Mouse (Mus musculus) embryonic facial prominence, embryonic 14.5 days (tissue): ENCODE data around the gene Ap2b1. TPM values are rescaled to one million over a fixed set of nuclear protein-coding genes. Genes with fewer than 3 reads are reported as not detected.

ENCODE experiments used
- ATAC-seq: fragments of 200-750 bp; cut with Nextera tagmentation; 2 replicates; pipeline ENCODE4 v1.8.0; 2017; ENCODE audit warnings: low read depth, moderate number of reproducible peaks, moderate TSS enrichment
- DNase-seq: peaks from one replicate; pipeline ENCODE4 v3.0.0-alpha.2; 2015; ENCODE audit warnings: low spot score
- H3K27ac ChIP-seq: fragments of 300-500 bp; sonication (generic); replicated peaks from 2 replicates; pipeline ENCODE4 v1.5.1; 2014; ENCODE audit warnings: low read depth, mild to moderate bottlenecking, low read length, moderate library complexity
- H3K27me3 ChIP-seq: fragments of 300-500 bp; sonication (generic); replicated peaks from 2 replicates; pipeline ENCODE4 v1.6.1; 2014; ENCODE audit warnings: low read length; ENCODE audit not compliant: control insufficient read depth, insufficient read depth
- H3K36me3 ChIP-seq: fragments of 300-500 bp; sonication (generic); 2 replicates; pipeline ENCODE4 v1.6.1; 2014; ENCODE audit warnings: low read length, mixed read lengths; ENCODE audit not compliant: control insufficient read depth, insufficient read depth
- H3K4me1 ChIP-seq: fragments of 300-500 bp; sonication (generic); 2 replicates; pipeline ENCODE4 v1.6.1; 2014; ENCODE audit warnings: antibody characterized with exemption, low read length; ENCODE audit not compliant: control insufficient read depth, insufficient read depth
- H3K4me2 ChIP-seq: fragments of 300-500 bp; sonication (generic); 2 replicates; pipeline ENCODE4 v1.6.1; 2014; ENCODE audit warnings: low read depth, mild to moderate bottlenecking, low read length, moderate library complexity, mixed read lengths
- H3K4me3 ChIP-seq: fragments of 300-500 bp; sonication (generic); 2 replicates; pipeline ENCODE4 v1.5.1; 2014; ENCODE audit warnings: low read depth, mild to moderate bottlenecking, low read length
- H3K9ac ChIP-seq: fragments of 300-500 bp; sonication (generic); 2 replicates; pipeline ENCODE4 v1.6.1; 2014; ENCODE audit warnings: low read depth, mild to moderate bottlenecking, low read length, moderate library complexity, mixed read lengths
- H3K9me3 ChIP-seq: fragments of 300-500 bp; sonication (generic); 2 replicates; pipeline ENCODE4 v1.6.1; 2016; ENCODE audit warnings: low read length; ENCODE audit not compliant: control insufficient read depth
- WGBS: fragments of 180-500 bp; shearing (Covaris S2); extraction: QIAGEN DNeasy Blood & Tissue Kit; methylation state at CpG from one replicate; pipeline ENCODE4 v1.1.7; 2014; 5-methylcytosine and 5-hydroxymethylcytosine counted together
- polyA plus RNA-seq: library from polyadenylated mRNA; unstranded; fragments of >200 nt; fragmentation: Nextera tagmentation; extraction: Ambion mirVana; gene quantifications from 2 replicates; pipeline ENCODE4 v1.2.1, GENCODE M21; 2014

The Ap2b1 gene
- polyA plus RNA-seq, 1 experiment from 2014 or later: 65.5 TPM

- H3K4me3 ChIP-seq: no peak overlapping the region
- no peak overlapping the region for H3K4me2 ChIP-seq
- H3K36me3 ChIP-seq: no peaks in the 10 kb centered on the region
- ATAC-seq (peak; percentile 26; the same call in 1 of the 2 replicates), DNase-seq (peak; percentile 45)
- H3K27ac ChIP-seq: no peak overlapping the region
- H3K27me3 ChIP-seq: peaks cover 26% of the 10 kb centered on the region
- 25% methylated on average over 16 of the region's 16 CpGs for WGBS
- peaks cover 12% of the 10 kb centered on the region for H3K4me1 ChIP-seq
- no peaks in the 10 kb centered on the region for H3K9me3 ChIP-seq
- H3K9ac ChIP-seq: no peak overlapping the region
These were observed 149.4 kb downstream of the Ap2b1 start for GRCm38 (mm10) chr11:83448021-83448926.

- DNase-seq (no peak), ATAC-seq (0 out of 2 replicates have a peak, but pooled peaks have one; percentile 4)
- Histone ChIP-seq H3K4me2 (no peak overlapping the region), H3K27me3 (peaks cover 20% of the 10 kb centered on the region), H3K27ac (no peak overlapping the region), H3K4me3 (no peak overlapping the region), H3K9me3 (no peaks in the 10 kb centered on the region), H3K4me1 (peaks cover 12% of the 10 kb centered on the region), H3K9ac (no peak overlapping the region), H3K36me3 (no peaks in the 10 kb centered on the region)
These were observed 150.1 kb downstream of the Ap2b1 start for GRCm38 (mm10) chr11:83448927-83449236.

DNA sequence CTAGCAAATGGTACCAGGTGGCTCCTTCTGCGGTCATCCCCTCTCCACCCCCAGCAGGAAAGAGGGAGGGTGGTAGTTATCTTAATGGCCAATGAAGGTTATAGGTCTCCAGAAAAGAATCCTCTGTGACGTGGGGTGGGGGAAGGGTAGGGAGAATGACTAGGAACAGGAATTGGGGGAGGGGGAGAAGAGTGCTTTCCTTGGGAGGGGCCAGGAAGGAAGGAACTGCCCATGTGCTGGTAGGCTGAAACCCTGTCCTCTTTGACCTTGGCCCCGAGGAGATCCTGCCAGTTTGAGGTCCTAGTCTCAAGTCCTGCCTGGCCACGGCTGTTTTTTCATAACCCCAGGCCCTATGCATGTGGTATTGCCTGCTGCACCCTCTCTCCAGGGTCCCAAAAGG lies 150.5 kb downstream of the Ap2b1 start:
- Histone ChIP-seq H3K27me3 (peaks cover 16% of the 10 kb centered on the region), H3K4me3 (no peak overlapping the region), H3K4me1 (peaks cover 12% of the 10 kb centered on the region), H3K4me2 (no peak overlapping the region), H3K27ac (no peak overlapping the region), H3K36me3 (no peaks in the 10 kb centered on the region), H3K9me3 (no peaks in the 10 kb centered on the region), H3K9ac (no peak overlapping the region)
- WGBS: 20% methylated on average over 4 of the region's 4 CpGs
- DNase-seq (no peak), ATAC-seq (no peak)

- ATAC-seq (no peak), DNase-seq (no peak)
- Histone ChIP-seq H3K36me3 (no peaks in the 10 kb centered on the region), H3K9me3 (no peaks in the 10 kb centered on the region), H3K4me2 (no peak overlapping the region), H3K27me3 (peaks cover 3% of the 10 kb centered on the region), H3K4me3 (no peak overlapping the region), H3K27ac (no peak overlapping the region), H3K9ac (no peak overlapping the region), H3K4me1 (peaks cover 12% of the 10 kb centered on the region; the same call in 1 of the 2 replicates)
- 21% methylated on average over 1 of the region's 1 CpGs for WGBS
These were observed 151.7 kb downstream of the Ap2b1 start for GRCm38 (mm10) chr11:83450550-83450949.

DNA sequence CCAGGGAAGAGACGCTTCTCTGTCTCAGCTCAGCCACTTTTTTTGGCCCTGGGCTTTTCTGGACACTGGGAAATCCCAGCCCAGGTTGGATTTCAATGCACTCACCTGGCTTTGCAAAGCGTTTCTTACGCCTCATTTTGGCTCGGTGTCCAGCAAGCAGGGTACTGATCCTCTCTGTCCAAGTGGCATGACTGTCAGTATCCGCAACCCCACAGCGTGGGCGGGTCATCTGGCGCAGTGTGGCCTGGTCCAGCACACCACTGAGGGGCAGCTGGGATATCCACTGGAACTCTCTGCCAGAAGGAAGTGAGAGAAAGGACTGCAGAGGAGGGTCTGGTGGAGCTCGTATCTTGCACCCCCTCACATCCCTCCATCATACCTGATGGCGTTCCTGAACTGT lies 152.5 kb downstream of the Ap2b1 start:
- no peak for ATAC-seq
- WGBS: 86% methylated on average over 10 of the region's 10 CpGs

DNA sequence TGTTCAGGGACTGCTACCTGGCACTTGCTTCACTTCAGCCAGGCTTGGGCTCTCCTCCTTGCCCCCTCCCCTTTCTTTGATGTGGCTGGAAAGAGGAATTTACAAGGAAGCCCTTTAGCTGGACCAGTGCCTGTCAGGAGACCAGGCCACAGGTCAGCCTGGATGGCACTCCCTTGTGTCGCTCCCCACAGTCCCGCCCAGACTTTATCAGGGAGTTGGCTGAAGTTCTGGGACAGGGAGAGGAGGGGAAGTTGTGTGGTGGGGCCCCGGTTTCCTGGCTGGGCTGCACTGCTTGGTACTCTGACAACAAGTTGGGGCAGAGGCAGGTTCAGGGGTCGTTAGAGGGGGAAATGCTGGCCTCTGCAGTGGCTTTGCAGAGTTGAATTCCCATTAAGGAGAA lies 155.7 kb downstream of the Ap2b1 start:
- no peak overlapping the region for H3K27ac ChIP-seq
- H3K4me3 ChIP-seq: no peak overlapping the region
- WGBS: 17% methylated on average over 4 of the region's 4 CpGs
- H3K9ac ChIP-seq: no peak overlapping the region
- no peak overlapping the region for H3K4me2 ChIP-seq
- ATAC-seq (no peak), DNase-seq (no peak)
- peaks cover 15% of the 10 kb centered on the region for H3K4me1 ChIP-seq
- no peaks in the 10 kb centered on the region for H3K36me3 ChIP-seq
- no peaks in the 10 kb centered on the region for H3K9me3 ChIP-seq
- no peaks in the 10 kb centered on the region; the same call in 1 of the 2 replicates for H3K27me3 ChIP-seq

More for the DNA sequence above, 152.5 kb downstream of the Ap2b1 start:
- DNase-seq: no peak
- Histone ChIP-seq H3K4me1 (peaks cover 12% of the 10 kb centered on the region; the same call in 1 of the 2 replicates), H3K4me3 (no peak overlapping the region), H3K27me3 (no peaks in the 10 kb centered on the region), H3K4me2 (no peak overlapping the region), H3K36me3 (no peaks in the 10 kb centered on the region), H3K9ac (no peak overlapping the region), H3K27ac (no peak overlapping the region), H3K9me3 (no peaks in the 10 kb centered on the region)

Other genes with a start within 250 kb of the Ap2b1 start
- gene Slfn2, start 233.9 kb upstream of the Ap2b1 start, polyA plus RNA-seq: 7.1 and 9.6 TPM in 2 replicates
- gene Slfn1, start 182.2 kb upstream of the Ap2b1 start, polyA plus RNA-seq: 0.29 and 0.50 TPM in 2 replicates
- gene Slfn4, start 123.8 kb upstream of the Ap2b1 start, polyA plus RNA-seq: 0.08 and 0.26 TPM in 2 replicates
- gene Slfn3, start 107.7 kb upstream of the Ap2b1 start, polyA plus RNA-seq: 1.7 TPM in 2 replicates
- gene Slfn14, start 12.3 kb upstream of the Ap2b1 start, polyA plus RNA-seq: 0.12 and 0.22 TPM in 2 replicates
- 14.5 and 14.8 TPM in 2 replicates for gene Pex12, start 3.6 kb downstream of the Ap2b1 start, polyA plus RNA-seq
- gene Rasl10b, start 110.1 kb downstream of the Ap2b1 start, polyA plus RNA-seq: 2.3 and 2.9 TPM in 2 replicates
- 0.08 and 0.38 TPM in 2 replicates for gene Gas2l2, start 130.4 kb downstream of the Ap2b1 start, polyA plus RNA-seq
- gene 1700020L24Rik, start 138.7 kb downstream of the Ap2b1 start, polyA plus RNA-seq: 0.54 and 0.77 TPM in 2 replicates
- 4.3 and 4.7 TPM in 2 replicates for gene Mmp28, start 164.0 kb downstream of the Ap2b1 start, polyA plus RNA-seq
- gene Taf15, start 174.1 kb downstream of the Ap2b1 start, polyA plus RNA-seq: 7.6 and 9.4 TPM in 2 replicates
- gene Heatr9, start 223.2 kb downstream of the Ap2b1 start, polyA plus RNA-seq: not detected in 2 replicates
- 0.87 and 1.4 TPM in 2 replicates for gene Ccl5, start 231.5 kb downstream of the Ap2b1 start, polyA plus RNA-seq